ENCODE assay signal across 1 mouse cellular context in the genomic region with DNA sequence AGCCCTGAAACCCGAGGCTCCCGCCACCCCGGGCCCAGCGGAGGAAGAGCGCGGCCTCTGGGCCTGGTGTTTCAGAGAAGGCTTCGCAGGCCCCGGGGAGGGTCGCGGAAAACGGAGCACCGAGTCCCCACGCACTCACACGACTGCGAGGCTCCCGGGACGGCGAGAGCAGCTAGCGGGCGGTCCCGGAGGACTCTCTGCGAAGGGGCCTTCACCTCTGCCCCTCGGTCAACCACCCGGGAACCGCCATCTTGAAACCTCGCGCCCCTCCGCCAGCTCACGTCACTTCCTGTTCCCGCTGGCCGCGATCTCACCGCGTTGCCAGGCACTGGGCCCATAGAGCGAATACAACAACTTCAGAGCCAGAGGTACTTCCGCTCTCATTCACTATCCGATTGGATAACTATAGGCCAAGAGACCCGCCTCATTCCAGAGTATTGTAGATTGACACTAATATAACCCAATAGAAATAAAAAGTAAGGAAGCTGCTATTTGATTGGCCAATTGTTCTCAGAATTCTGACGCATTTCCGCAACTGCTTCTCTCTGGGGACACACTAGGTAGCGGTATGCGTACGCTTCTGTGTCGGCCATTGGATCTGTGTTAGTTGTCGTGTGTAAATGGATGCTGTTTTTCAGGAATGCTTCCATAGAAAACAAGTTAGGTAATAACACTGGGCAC.
TF ChIP-seq lines count a peak whose summit lies in the region.

Wbp11 (minus strand) TSS at position 353 of the 681 bp plus-strand sequence.

TF ChIP-seq in CH12.LX, 34 proteins besides CTCF, POLR2A, EP300 and RAD21 (continued from another document):
- TF ChIP-seq CHD1 (IDR thresholded peaks at IDR 0.05; ENCODE audit: low read depth, low read length): peak; percentile 80; the same call in 1 of the 2 replicates
- no peak for TF ChIP-seq USF2 (conservative IDR thresholded peaks at IDR 0.05; ENCODE audit: low read depth, low read length)
- TF ChIP-seq ZMIZ1 (IDR thresholded peaks at IDR 0.05; ENCODE audit: low read depth, low read length): peak; percentile 91
- TF ChIP-seq CHD2 (IDR thresholded peaks at IDR 0.05; ENCODE audit: low read length): peak; percentile 97
- TF ChIP-seq JUND (conservative IDR thresholded peaks at IDR 0.05; ENCODE audit: low read depth, low read length): 0 out of 2 replicates have a peak, but pooled peaks have one; percentile 73
- TF ChIP-seq SIN3A (IDR thresholded peaks at IDR 0.05; ENCODE audit: low read length): peak; percentile 91
- no peak for TF ChIP-seq PAX5 (IDR thresholded peaks at IDR 0.05; ENCODE audit: low read length)
- TF ChIP-seq IRF4 (IDR thresholded peaks at IDR 0.05; ENCODE audit: low read depth, low read length): peak; percentile 67; the same call in 1 of the 2 replicates
- peak; percentile 85; the same call in 1 of the 2 replicates for TF ChIP-seq E2F4 (IDR thresholded peaks at IDR 0.05; ENCODE audit: insufficient replicate concordance, low read depth, low read length)
- TF ChIP-seq TBP (conservative IDR thresholded peaks at IDR 0.05; ENCODE audit: low read depth, low read length): peak; percentile 95
- peak; percentile 90; the same call in 1 of the 2 replicates for TF ChIP-seq MYC (IDR thresholded peaks at IDR 0.05; ENCODE audit: low read depth, low read length)
- TF ChIP-seq ZNF384 (IDR thresholded peaks at IDR 0.05; ENCODE audit: low read depth, low read length): no peak
- TF ChIP-seq ZKSCAN1 (IDR thresholded peaks at IDR 0.05; ENCODE audit: borderline replicate concordance, low read depth, low read length): no peak
- no peak for TF ChIP-seq SMC3 (IDR thresholded peaks at IDR 0.05; ENCODE audit: low read depth, low read length)
- peak; percentile 78 for TF ChIP-seq MXI1 (IDR thresholded peaks at IDR 0.05; ENCODE audit: low read depth, low read length)
- 0 out of 2 replicates have a peak, but pooled peaks have one; percentile 16 for TF ChIP-seq MEF2A (IDR thresholded peaks at IDR 0.05; ENCODE audit: borderline replicate concordance, low read depth, low read length)
- no peak for TF ChIP-seq BHLHE40 (IDR thresholded peaks at IDR 0.05; ENCODE audit: low read depth, low read length)
- no peak for TF ChIP-seq RCOR1 (conservative IDR thresholded peaks at IDR 0.05; ENCODE audit: low read depth, low read length)
- TF ChIP-seq MAFK (IDR thresholded peaks at IDR 0.05; ENCODE audit: insufficient replicate concordance, low read length): no peak
- TF ChIP-seq MAZ (IDR thresholded peaks at IDR 0.05; ENCODE audit: low read depth, low read length): peak; percentile 76; the same call in 1 of the 2 replicates
- 0 out of 2 replicates have a peak, but pooled peaks have one; percentile 41 for TF ChIP-seq JUN (IDR thresholded peaks at IDR 0.05; ENCODE audit: insufficient read depth, low read depth, low read length)
TF ChIP-seq in CH12.LX: peak in this region for 23.
